Mouse (Mus musculus) neural tube, embryonic 15.5 days (tissue): ENCODE results near the gene Ltbp3. TPM values are rescaled to one million over a fixed set of nuclear protein-coding genes. Genes with fewer than 3 reads are reported as not detected.
"Not testable (repeated sequence)": the region's sequence is repeated elsewhere in the genome, so short reads cannot be mapped to it uniquely, and the experiment has no call there.

ENCODE experiments used
- ATAC-seq: fragments of 200-750 bp; cut with Nextera tagmentation; 2 replicates; pipeline ENCODE4 v1.8.0; 2017; ENCODE audit warnings: mild to moderate bottlenecking, moderate TSS enrichment, moderate library complexity; ENCODE audit not compliant: low FRiP score
- H3K27ac ChIP-seq: fragments of 300-500 bp; sonication (generic); replicated peaks from 2 replicates; pipeline ENCODE4 v1.5.1; 2015; ENCODE audit warnings: mild to moderate bottlenecking, inconsistent platforms
- H3K27me3 ChIP-seq: fragments of 300-500 bp; sonication (generic); replicated peaks from 2 replicates; pipeline ENCODE4 v1.6.1; 2015; ENCODE audit warnings: inconsistent platforms
- H3K36me3 ChIP-seq: fragments of 300-500 bp; sonication (generic); 2 replicates; pipeline ENCODE4 v1.6.1; 2015; ENCODE audit warnings: inconsistent platforms
- H3K4me1 ChIP-seq: fragments of 300-500 bp; sonication (generic); 2 replicates; pipeline ENCODE4 v1.6.1; 2015; ENCODE audit warnings: inconsistent platforms
- H3K4me2 ChIP-seq: fragments of 300-500 bp; sonication (generic); 2 replicates; pipeline ENCODE4 v1.6.1; 2015; ENCODE audit warnings: inconsistent platforms, mild to moderate bottlenecking, moderate library complexity
- H3K4me3 ChIP-seq: fragments of 300-500 bp; sonication (generic); replicated peaks from 2 replicates; pipeline ENCODE4 v1.5.1; 2015; ENCODE audit warnings: mild to moderate bottlenecking, inconsistent platforms
- H3K9ac ChIP-seq: fragments of 300-500 bp; sonication (generic); replicated peaks from 2 replicates; pipeline ENCODE4 v1.6.1; 2015; ENCODE audit warnings: mild to moderate bottlenecking, inconsistent platforms
- H3K9me3 ChIP-seq: fragments of 300-500 bp; sonication (generic); replicated peaks from 2 replicates; pipeline ENCODE4 v1.6.1; 2016; ENCODE audit warnings: inconsistent platforms
- WGBS: fragments of 180-500 bp; shearing (Covaris S2); methylation state at CpG from one replicate; pipeline ENCODE4 v1.1.7; 2015; ENCODE audit warnings: mixed read lengths; 5-methylcytosine and 5-hydroxymethylcytosine counted together
- polyA plus RNA-seq: library from polyadenylated mRNA; unstranded; fragments of >200 nt; fragmentation: Nextera tagmentation; extraction: Ambion mirVana; gene quantifications from 2 replicates; pipeline ENCODE4 v1.2.1, GENCODE M21; 2015

The Ltbp3 gene
- polyA plus RNA-seq, 1 experiment from 2014 or later, result 15.6 TPM

DNA sequence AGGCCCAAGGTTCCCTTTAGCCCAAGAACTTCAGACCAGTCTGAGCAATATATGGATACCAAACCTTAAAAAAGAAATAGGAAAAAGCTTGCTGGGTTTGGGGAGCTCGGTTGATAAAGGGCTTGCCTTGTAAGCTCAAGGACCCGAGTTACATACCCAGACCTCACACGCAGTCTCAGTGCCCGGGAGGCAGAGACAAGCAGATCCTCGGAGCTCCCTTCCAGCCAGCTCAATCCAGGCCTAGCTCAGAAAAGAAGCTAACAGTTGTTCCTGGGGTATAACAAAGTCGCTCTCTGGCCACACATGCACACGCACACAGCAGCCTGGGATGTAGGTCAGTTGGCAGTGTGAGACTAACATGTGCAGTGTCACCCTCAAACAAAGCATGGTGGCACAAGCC, 47.2 kb downstream of the Ltbp3 start:
- no peak overlapping the region for H3K27ac ChIP-seq
- H3K9me3 ChIP-seq, result no peaks in the 10 kb centered on the region
- H3K9ac ChIP-seq, result no peak overlapping the region
- H3K4me2 ChIP-seq, result no peak overlapping the region
- no peak for ATAC-seq
- 89% methylated on average over 7 of the region's 7 CpGs for WGBS
- no peaks in the 10 kb centered on the region for H3K27me3 ChIP-seq
- H3K4me3 ChIP-seq, result no peak overlapping the region
- no peaks in the 10 kb centered on the region for H3K36me3 ChIP-seq
- H3K4me1 ChIP-seq, result no peaks in the 10 kb centered on the region

DNA sequence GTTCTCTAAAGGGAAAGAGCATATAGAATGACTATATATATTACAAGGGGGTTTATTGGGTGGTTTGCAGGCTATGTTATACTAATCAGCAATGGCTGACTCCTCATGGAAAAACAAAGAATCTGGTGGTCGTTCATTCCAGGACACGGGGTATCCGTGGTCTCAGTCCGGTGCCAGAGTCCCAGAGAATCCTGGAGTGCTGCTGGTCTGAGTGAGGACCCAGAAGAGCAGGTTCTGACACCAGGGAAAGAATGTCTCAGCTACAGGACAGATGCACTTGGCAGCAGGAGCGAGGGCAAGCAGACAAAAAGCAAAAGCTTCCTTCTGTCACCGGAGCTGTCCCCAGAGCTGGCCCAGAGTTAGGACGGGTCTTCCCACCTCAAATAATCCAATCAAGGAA, 47.9 kb downstream of the Ltbp3 start:
- Histone ChIP-seq H3K9ac (no peak overlapping the region), H3K9me3 (no peaks in the 10 kb centered on the region), H3K27ac (no peak overlapping the region), H3K4me2 (no peak overlapping the region), H3K36me3 (no peaks in the 10 kb centered on the region), H3K27me3 (no peaks in the 10 kb centered on the region), H3K4me1 (0 out of 2 replicates have a peak, but pooled peaks cover 3% of the 10 kb centered on the region), H3K4me3 (no peak overlapping the region)
- no peak for ATAC-seq
- 88% methylated on average over 7 of the region's 7 CpGs for WGBS

- peaks cover 7% of the 10 kb centered on the region for H3K4me1 ChIP-seq
- H3K9me3 ChIP-seq, result no peaks in the 10 kb centered on the region
- no peak overlapping the region for H3K27ac ChIP-seq
- no peak overlapping the region for H3K9ac ChIP-seq
- WGBS, result 74% methylated on average over 5 of the region's 5 CpGs
- H3K36me3 ChIP-seq, result no peaks in the 10 kb centered on the region
- H3K4me3 ChIP-seq, result no peak overlapping the region
- H3K4me2 ChIP-seq, result no peak overlapping the region
- ATAC-seq, result no peak
- no peaks in the 10 kb centered on the region for H3K27me3 ChIP-seq
Observed at GRCm38 (mm10) chr19:5789066-5789465, 48.4 kb downstream of the Ltbp3 start.

DNA sequence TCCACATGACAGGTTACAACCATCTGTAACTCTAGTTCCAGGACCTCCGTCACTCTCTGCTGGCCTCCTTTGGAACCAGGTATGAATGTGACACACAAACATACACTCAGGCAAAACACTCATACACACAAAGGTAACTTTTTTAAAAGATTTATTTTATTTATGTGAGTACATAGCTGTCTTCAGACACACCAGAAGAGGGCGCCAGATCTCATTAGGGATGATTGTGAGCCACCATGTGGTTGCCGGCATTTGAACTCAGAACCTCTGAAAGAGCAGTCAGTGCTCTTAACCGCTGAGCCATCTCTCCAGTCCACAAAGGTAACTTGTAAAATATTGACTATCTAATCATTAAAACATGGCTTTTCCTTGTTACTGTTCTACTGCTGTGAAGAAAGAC, 50.6 kb downstream of the Ltbp3 start:
- Histone ChIP-seq H3K4me1 (peaks cover 28% of the 10 kb centered on the region), H3K9me3 (no peaks in the 10 kb centered on the region), H3K27ac (no peak overlapping the region), H3K36me3 (peaks cover 18% of the 10 kb centered on the region), H3K9ac (no peak overlapping the region), H3K4me2 (no peak overlapping the region), H3K27me3 (no peaks in the 10 kb centered on the region), H3K4me3 (no peak overlapping the region)
- WGBS, result 80% methylated on average over 4 of the region's 4 CpGs
- ATAC-seq, result no peak

DNA sequence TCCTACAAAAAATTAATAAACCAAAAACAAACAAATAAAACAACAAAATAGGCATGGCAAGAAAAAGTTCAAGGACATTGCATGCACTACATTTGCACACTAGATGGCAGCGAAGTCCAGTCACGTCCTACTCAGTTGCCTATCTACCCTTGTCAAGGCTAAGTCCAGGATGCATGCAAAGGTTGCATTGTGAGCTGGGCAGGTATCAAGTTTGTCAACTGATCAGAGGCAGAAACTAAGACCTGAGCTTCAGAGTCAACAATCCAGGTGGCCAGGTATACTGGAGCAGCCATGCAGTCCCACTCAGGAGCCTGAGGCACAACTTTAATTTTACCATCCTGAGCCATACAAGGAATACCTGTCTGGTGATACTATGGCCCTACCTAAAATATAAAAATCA, 52.4 kb downstream of the Ltbp3 start:
- 2% methylated on average over 2 of the region's 2 CpGs for WGBS

DNA sequence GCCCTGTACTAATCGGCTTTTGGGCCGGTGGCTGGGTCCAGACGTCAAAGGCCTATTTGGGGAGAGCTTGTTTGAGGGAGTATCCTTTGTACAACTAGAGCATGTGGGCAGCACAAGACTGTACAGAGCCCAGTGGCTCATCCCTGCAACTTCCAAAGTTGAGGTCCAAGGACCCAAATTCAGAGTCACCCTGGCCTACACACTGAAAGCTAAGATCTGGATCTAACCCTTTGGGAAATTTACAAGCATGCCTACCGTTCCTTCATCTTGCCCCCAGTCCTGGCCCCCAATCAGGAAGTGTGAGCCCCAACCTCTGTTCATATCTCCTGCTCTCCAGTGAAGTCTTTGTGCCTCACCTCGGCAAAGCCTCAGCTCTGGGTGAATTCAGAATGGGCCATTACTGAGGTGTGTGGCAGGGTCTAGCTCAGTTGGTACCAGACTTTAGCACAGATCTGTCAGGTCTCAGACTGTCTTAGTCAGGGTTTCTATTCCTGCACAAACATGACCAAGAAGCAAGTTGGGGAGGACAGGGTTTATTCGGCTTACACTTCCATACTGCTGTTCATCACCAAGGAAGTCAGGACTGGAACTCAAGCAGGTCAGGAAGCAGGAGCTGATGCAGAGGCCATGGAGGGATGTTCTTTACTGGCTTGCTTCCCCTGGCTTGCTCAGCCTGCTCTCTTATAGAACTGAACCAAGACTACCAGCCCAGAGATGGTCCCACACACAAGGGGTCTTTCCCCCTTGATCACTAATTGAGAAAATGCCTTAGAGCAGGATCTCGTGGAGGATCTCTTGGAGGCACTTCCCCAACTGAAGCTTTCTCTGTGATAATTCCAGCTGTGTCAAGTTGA, 53.4 kb downstream of the Ltbp3 start:
- peak overlapping the region; percentile 88; the same call in 1 of the 2 replicates for H3K4me3 ChIP-seq
- H3K9me3 ChIP-seq, H3K27me3 ChIP-seq: not testable (repeated sequence)
- H3K4me2 ChIP-seq, result peak overlapping the region; percentile 93
- peak overlapping the region; percentile 43 for H3K27ac ChIP-seq
- H3K9ac ChIP-seq, result peak overlapping the region; percentile 38; the same call in 1 of the 2 replicates
- WGBS, result 31% methylated on average over 7 of the region's 7 CpGs
- peak; percentile 54; the same call in 1 of the 2 replicates for ATAC-seq
- H3K4me1 ChIP-seq, result peaks cover 36% of the 10 kb centered on the region
- H3K36me3 ChIP-seq, result peaks cover 35% of the 10 kb centered on the region

More for the DNA sequence above, 52.4 kb downstream of the Ltbp3 start:
- Histone ChIP-seq H3K27me3 (no peaks in the 10 kb centered on the region), H3K4me3 (no peak overlapping the region), H3K9me3 (no peaks in the 10 kb centered on the region), H3K36me3 (peaks cover 35% of the 10 kb centered on the region), H3K4me1 (peaks cover 36% of the 10 kb centered on the region), H3K4me2 (no peak overlapping the region), H3K27ac (no peak overlapping the region), H3K9ac (no peak overlapping the region)
- peak; percentile 74 for ATAC-seq

DNA sequence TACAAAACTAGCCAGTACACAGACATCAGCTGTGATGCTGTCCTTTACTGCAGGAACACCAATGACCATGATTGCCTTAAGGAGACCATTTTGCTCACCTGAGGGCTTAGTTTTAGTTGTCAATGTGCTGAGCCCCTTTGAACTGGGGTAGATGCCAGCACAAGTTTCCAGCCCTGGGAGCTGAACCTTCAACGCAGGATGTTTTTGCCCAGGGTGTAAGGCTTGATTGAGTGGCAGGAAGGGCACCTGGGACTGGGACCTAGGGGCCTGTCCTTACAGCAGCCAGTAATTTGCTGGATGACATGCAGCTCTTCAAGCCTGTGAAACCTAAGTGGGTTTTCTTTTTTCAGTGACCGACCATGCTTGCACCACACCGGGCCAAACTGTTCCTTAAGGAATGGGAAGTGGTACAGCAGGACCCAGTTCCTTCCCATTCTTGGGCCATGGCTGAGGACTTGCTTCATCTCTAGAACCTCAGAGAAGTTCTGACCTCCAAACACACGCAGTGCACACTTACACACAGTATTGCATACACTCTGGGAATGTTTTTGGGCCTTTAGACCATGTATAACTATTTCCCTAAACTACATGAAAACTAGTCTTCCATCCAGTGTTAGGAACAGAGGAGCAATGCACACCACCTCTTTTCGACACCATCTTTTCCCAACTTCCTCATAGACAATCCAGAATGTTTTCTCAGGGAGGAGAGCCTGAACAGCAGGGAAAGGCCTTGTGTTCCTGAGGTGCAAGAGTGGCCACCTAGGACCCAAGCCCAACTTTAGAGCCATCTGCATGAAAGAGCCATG, 54.3 kb downstream of the Ltbp3 start:
- Histone ChIP-seq H3K9me3 (no peaks in the 10 kb centered on the region), H3K27me3 (no peaks in the 10 kb centered on the region), H3K9ac (peak overlapping the region; percentile 38; the same call in 1 of the 2 replicates), H3K27ac (peak overlapping the region; percentile 49), H3K36me3 (peaks cover 35% of the 10 kb centered on the region), H3K4me1 (peaks cover 36% of the 10 kb centered on the region), H3K4me3 (peak overlapping the region; percentile 88), H3K4me2 (peak overlapping the region; percentile 93)
- ATAC-seq, result no peak
- WGBS, result 27% methylated on average over 5 of the region's 5 CpGs

- H3K27ac ChIP-seq, result peak overlapping the region; percentile 49; the same call in 1 of the 2 replicates
Observed at GRCm38 (mm10) chr19:5795668-5796572, 55.2 kb downstream of the Ltbp3 start.

GRCm38 (mm10) chr19:5796573-5797111, 55.9 kb downstream of the Ltbp3 start:
- 49% methylated on average over 7 of the region's 7 CpGs for WGBS
- peaks cover 35% of the 10 kb centered on the region for H3K36me3 ChIP-seq
- H3K4me3 ChIP-seq, result peak overlapping the region; percentile 88
- H3K27ac ChIP-seq, result peak overlapping the region; percentile 19; the same call in 1 of the 2 replicates
- H3K9me3 ChIP-seq, result no peaks in the 10 kb centered on the region
- H3K4me2 ChIP-seq, result peak overlapping the region; percentile 93
- peaks cover 36% of the 10 kb centered on the region for H3K4me1 ChIP-seq
- ATAC-seq, result no peak
- no peaks in the 10 kb centered on the region for H3K27me3 ChIP-seq
- H3K9ac ChIP-seq, result peak overlapping the region; percentile 61

More at GRCm38 (mm10) chr19:5795668-5796572, 55.2 kb downstream of the Ltbp3 start:
- Histone ChIP-seq H3K4me3 (peak overlapping the region; percentile 88), H3K4me2 (peak overlapping the region; percentile 93), H3K9me3 (no peaks in the 10 kb centered on the region), H3K27me3 (no peaks in the 10 kb centered on the region), H3K9ac (peak overlapping the region; percentile 61), H3K36me3 (peaks cover 35% of the 10 kb centered on the region), H3K4me1 (peaks cover 36% of the 10 kb centered on the region)
- WGBS, result 53% methylated on average over 11 of the region's 11 CpGs
- ATAC-seq, result no peak

DNA sequence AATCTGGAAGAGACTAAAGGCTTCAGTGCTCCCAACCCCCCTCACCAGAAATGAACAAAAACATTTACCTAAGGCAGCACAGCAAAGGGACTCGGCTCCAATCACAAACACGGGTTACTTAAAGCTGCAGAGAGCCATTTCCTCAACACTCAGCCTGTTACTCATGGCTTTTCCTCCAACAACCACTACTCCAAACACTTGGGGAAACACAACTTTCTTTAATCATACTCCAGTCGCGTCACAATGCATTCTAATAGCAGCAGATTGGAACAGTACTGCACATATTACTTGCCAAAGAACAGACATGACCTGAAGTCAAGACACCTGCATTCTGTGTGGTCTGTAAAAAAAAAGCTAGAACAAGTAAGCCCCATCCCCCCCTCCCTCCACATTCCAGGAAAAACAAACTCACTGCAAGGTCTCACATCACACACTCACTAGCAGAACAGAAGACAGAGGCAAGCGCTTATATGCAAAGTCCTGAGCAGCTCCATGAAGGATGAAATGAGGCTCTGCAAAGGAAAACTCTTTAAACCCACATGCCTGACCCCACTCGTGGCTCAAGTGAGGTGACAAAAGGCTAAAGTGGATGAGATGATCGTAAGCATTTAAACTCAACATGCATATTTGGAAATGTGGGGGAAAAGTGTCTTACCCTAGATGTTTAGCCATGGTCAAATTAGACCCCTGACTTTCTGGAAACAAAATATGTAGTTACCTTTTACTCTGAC, 56.8 kb downstream of the Ltbp3 start:
- Histone ChIP-seq H3K9ac (peak overlapping the region; percentile 61), H3K4me3 (peak overlapping the region; percentile 88), H3K9me3 (no peaks in the 10 kb centered on the region), H3K36me3 (peaks cover 35% of the 10 kb centered on the region), H3K4me2 (peak overlapping the region; percentile 93), H3K4me1 (peaks cover 36% of the 10 kb centered on the region), H3K27ac (0 out of 2 replicates have a peak overlapping the region, but pooled peaks have one; percentile 20), H3K27me3 (no peaks in the 10 kb centered on the region)
- WGBS, result 12% methylated on average over 7 of the region's 7 CpGs
- ATAC-seq, result no peak
